Mouse (Mus musculus): Measurements from ENCODE around the gene Agap2.
"Not testable (repeated sequence)": the region's sequence is repeated elsewhere in the genome, so short reads cannot be mapped to it uniquely, and the experiment has no call there.

The Agap2 gene

GRCm38 (mm10) chr10:127107563-127108261 lies 32.6 kb downstream of the Agap2 start:
- no peak for DNase-seq (ENCODE audit: low spot score)

GRCm38 (mm10) chr10:127108262-127108583 lies 33.1 kb downstream of the Agap2 start:
- DNase-seq (ENCODE audit: low spot score) = no peak

GRCm38 (mm10) chr10:127111001-127111887 lies 36.2 kb downstream of the Agap2 start:
- no peak for DNase-seq (ENCODE audit: low spot score)

- DNase-seq (ENCODE audit: low spot score) = no peak
Observed at GRCm38 (mm10) chr10:127114408-127114807, 39.3 kb downstream of the Agap2 start.

- no peak for DNase-seq (ENCODE audit: low spot score)
Observed at GRCm38 (mm10) chr10:127115068-127115467, 40.0 kb downstream of the Agap2 start.

- no peak for DNase-seq (ENCODE audit: low spot score)
Observed at GRCm38 (mm10) chr10:127118470-127118869, 43.4 kb downstream of the Agap2 start.

GRCm38 (mm10) chr10:127119229-127119628 lies 44.1 kb downstream of the Agap2 start:
- no peak for DNase-seq (ENCODE audit: low spot score)

GRCm38 (mm10) chr10:127120301-127121065 lies 45.4 kb downstream of the Agap2 start:
- no peak for DNase-seq (ENCODE audit: low spot score)

- DNase-seq (ENCODE audit: low spot score) = peak; percentile 97
Observed at GRCm38 (mm10) chr10:127121066-127121477, 46.0 kb downstream of the Agap2 start, which contains the start of gene Os9. Gene Os9 (minus strand): TSS chr10:127121131.

- no peak for DNase-seq (ENCODE audit: low spot score)
Observed at GRCm38 (mm10) chr10:127122018-127122417, 46.9 kb downstream of the Agap2 start.

- peak; percentile 43 for DNase-seq (ENCODE audit: low spot score)
Observed at GRCm38 (mm10) chr10:127122784-127123435, 47.8 kb downstream of the Agap2 start.

- DNase-seq (ENCODE audit: low spot score) = peak; percentile 68
Observed at GRCm38 (mm10) chr10:127123436-127123805, 48.3 kb downstream of the Agap2 start.

GRCm38 (mm10) chr10:127125210-127126001 lies 50.3 kb downstream of the Agap2 start:
- DNase-seq (ENCODE audit: low spot score) = no peak

- DNase-seq (ENCODE audit: low spot score) = no peak
Observed at GRCm38 (mm10) chr10:127126579-127126978, 51.5 kb downstream of the Agap2 start.

GRCm38 (mm10) chr10:127127711-127128279 lies 52.7 kb downstream of the Agap2 start:
- no peak for DNase-seq (ENCODE audit: low spot score)

GRCm38 (mm10) chr10:127129431-127129830 lies 54.3 kb downstream of the Agap2 start:
- DNase-seq (ENCODE audit: low spot score) = no peak

GRCm38 (mm10) chr10:127132469-127132868 lies 57.4 kb downstream of the Agap2 start:
- no peak for DNase-seq (ENCODE audit: low spot score)

- DNase-seq (ENCODE audit: low spot score) = not testable (repeated sequence)
Observed at GRCm38 (mm10) chr10:127134394-127135035, 59.4 kb downstream of the Agap2 start.

GRCm38 (mm10) chr10:127135118-127135836 lies 60.2 kb downstream of the Agap2 start:
- DNase-seq (ENCODE audit: low spot score) = no peak

GRCm38 (mm10) chr10:127136510-127136909 lies 61.4 kb downstream of the Agap2 start:
- no peak for DNase-seq (ENCODE audit: low spot score)

Measured in left cerebral cortex, adult 11 months (tissue).